Mouse (Mus musculus): ENCODE results near the gene Pitpnc1. TPM values are rescaled to one million over a fixed set of nuclear protein-coding genes. Genes with fewer than 3 reads are reported as not detected.

The Pitpnc1 gene
- polyA plus RNA-seq, 1 experiment from 2014 or later, result 40.5 TPM

GRCm38 (mm10) chr11:107373154-107373553 lies 97.3 kb downstream of the Pitpnc1 start:
- 95% methylated on average over 4 of the region's 4 CpGs for WGBS
- no peak for ATAC-seq (ENCODE audit: low FRiP score, low read depth)
- H3K27me3 ChIP-seq, result no peaks in the 10 kb centered on the region

GRCm38 (mm10) chr11:107372688-107373087 lies 97.8 kb downstream of the Pitpnc1 start:
- H3K4me3 ChIP-seq, result no peak overlapping the region
- H3K4me1 ChIP-seq, result peaks cover 58% of the 10 kb centered on the region
- WGBS, result 69% methylated on average over 7 of the region's 7 CpGs
- ATAC-seq (ENCODE audit: low FRiP score, low read depth), result no peak
- H3K27ac ChIP-seq, result no peak overlapping the region
- H3K9me3 ChIP-seq, result no peaks in the 10 kb centered on the region
- no peaks in the 10 kb centered on the region for H3K27me3 ChIP-seq
- no peak overlapping the region for H3K4me2 ChIP-seq (replicated peaks)
- H3K9ac ChIP-seq, result no peak overlapping the region
- H3K36me3 ChIP-seq, result no peaks in the 10 kb centered on the region

More at GRCm38 (mm10) chr11:107373154-107373553, 97.3 kb downstream of the Pitpnc1 start:
- Histone ChIP-seq H3K36me3 (no peaks in the 10 kb centered on the region), H3K4me1 (peaks cover 58% of the 10 kb centered on the region), H3K4me3 (no peak overlapping the region), H3K9me3 (no peaks in the 10 kb centered on the region), H3K9ac (no peak overlapping the region), H3K4me2 (replicated peaks) (no peak overlapping the region), H3K27ac (no peak overlapping the region)

- H3K36me3 ChIP-seq, result no peaks in the 10 kb centered on the region
- no peak for ATAC-seq (ENCODE audit: low FRiP score, low read depth)
- H3K4me3 ChIP-seq, result no peak overlapping the region
- H3K4me1 ChIP-seq, result peaks cover 53% of the 10 kb centered on the region
- 91% methylated on average over 3 of the region's 3 CpGs for WGBS
- H3K9ac ChIP-seq, result no peak overlapping the region
- no peaks in the 10 kb centered on the region for H3K27me3 ChIP-seq
- no peaks in the 10 kb centered on the region for H3K9me3 ChIP-seq
- H3K4me2 ChIP-seq (replicated peaks), result no peak overlapping the region
- H3K27ac ChIP-seq, result 0 out of 2 replicates have a peak overlapping the region, but pooled peaks have one; percentile 12
Observed at GRCm38 (mm10) chr11:107370476-107370875, 100.0 kb downstream of the Pitpnc1 start.

GRCm38 (mm10) chr11:107369661-107370060 lies 100.8 kb downstream of the Pitpnc1 start:
- Histone ChIP-seq H3K4me3 (no peak overlapping the region), H3K27me3 (no peaks in the 10 kb centered on the region), H3K4me2 (replicated peaks) (0 out of 2 replicates have a peak overlapping the region, but pooled peaks have one; percentile 4), H3K27ac (peak overlapping the region; percentile 58; the same call in 1 of the 2 replicates), H3K9me3 (no peaks in the 10 kb centered on the region), H3K9ac (no peak overlapping the region), H3K36me3 (no peaks in the 10 kb centered on the region), H3K4me1 (peaks cover 49% of the 10 kb centered on the region)
- ATAC-seq (ENCODE audit: low FRiP score, low read depth), result no peak; the same call in 1 of the 2 replicates
- 88% methylated on average over 6 of the region's 6 CpGs for WGBS

- Histone ChIP-seq H3K27me3 (no peaks in the 10 kb centered on the region), H3K9ac (no peak overlapping the region), H3K36me3 (no peaks in the 10 kb centered on the region), H3K9me3 (no peaks in the 10 kb centered on the region), H3K4me3 (no peak overlapping the region), H3K27ac (no peak overlapping the region), H3K4me1 (peaks cover 35% of the 10 kb centered on the region), H3K4me2 (replicated peaks) (no peak overlapping the region)
- 68% methylated on average over 13 of the region's 13 CpGs for WGBS
- ATAC-seq (ENCODE audit: low FRiP score, low read depth), result no peak
Observed at GRCm38 (mm10) chr11:107365938-107366712, 104.4 kb downstream of the Pitpnc1 start.

- no peak for ATAC-seq (ENCODE audit: low FRiP score, low read depth)
- Histone ChIP-seq H3K4me3 (no peak overlapping the region), H3K9ac (no peak overlapping the region), H3K27me3 (no peaks in the 10 kb centered on the region), H3K4me2 (replicated peaks) (no peak overlapping the region), H3K4me1 (peaks cover 28% of the 10 kb centered on the region), H3K36me3 (no peaks in the 10 kb centered on the region), H3K27ac (no peak overlapping the region), H3K9me3 (no peaks in the 10 kb centered on the region)
- 78% methylated on average over 5 of the region's 5 CpGs for WGBS
Observed at GRCm38 (mm10) chr11:107358695-107359094, 111.8 kb downstream of the Pitpnc1 start.

GRCm38 (mm10) chr11:107356224-107356623 lies 114.3 kb downstream of the Pitpnc1 start:
- peaks cover 28% of the 10 kb centered on the region for H3K4me1 ChIP-seq
- no peak overlapping the region for H3K27ac ChIP-seq
- ATAC-seq (ENCODE audit: low FRiP score, low read depth), result no peak
- H3K9me3 ChIP-seq, result no peaks in the 10 kb centered on the region
- H3K27me3 ChIP-seq, result no peaks in the 10 kb centered on the region
- no peak overlapping the region for H3K4me2 ChIP-seq (replicated peaks)
- no peak overlapping the region for H3K9ac ChIP-seq
- H3K36me3 ChIP-seq, result no peaks in the 10 kb centered on the region
- 81% methylated on average over 7 of the region's 7 CpGs for WGBS
- H3K4me3 ChIP-seq, result no peak overlapping the region

- no peak overlapping the region for H3K4me2 ChIP-seq (replicated peaks)
- no peak overlapping the region for H3K9ac ChIP-seq
- H3K27ac ChIP-seq, result no peak overlapping the region
- H3K4me3 ChIP-seq, result no peak overlapping the region
- no peaks in the 10 kb centered on the region for H3K9me3 ChIP-seq
- 60% methylated on average over 3 of the region's 3 CpGs for WGBS
- no peak for ATAC-seq (ENCODE audit: low FRiP score, low read depth)
- H3K4me1 ChIP-seq, result peaks cover 28% of the 10 kb centered on the region
- H3K36me3 ChIP-seq, result 0 out of 2 replicates have a peak, but pooled peaks cover 4% of the 10 kb centered on the region
- no peaks in the 10 kb centered on the region for H3K27me3 ChIP-seq
Observed at GRCm38 (mm10) chr11:107355526-107355925, 115.0 kb downstream of the Pitpnc1 start.

GRCm38 (mm10) chr11:107354499-107355143 lies 115.9 kb downstream of the Pitpnc1 start:
- peaks cover 28% of the 10 kb centered on the region for H3K4me1 ChIP-seq
- peak overlapping the region; percentile 39 for H3K27ac ChIP-seq
- 74% methylated on average over 8 of the region's 8 CpGs for WGBS
- no peak overlapping the region for H3K4me3 ChIP-seq
- H3K9ac ChIP-seq, result 0 out of 2 replicates have a peak overlapping the region, but pooled peaks have one; percentile 9
- H3K9me3 ChIP-seq, result no peaks in the 10 kb centered on the region
- no peaks in the 10 kb centered on the region for H3K27me3 ChIP-seq
- no peak overlapping the region for H3K4me2 ChIP-seq (replicated peaks)
- no peak for ATAC-seq (ENCODE audit: low FRiP score, low read depth)
- 0 out of 2 replicates have a peak, but pooled peaks cover 5% of the 10 kb centered on the region for H3K36me3 ChIP-seq

- 44% methylated on average over 7 of the region's 7 CpGs for WGBS
- Histone ChIP-seq H3K4me1 (peaks cover 28% of the 10 kb centered on the region), H3K27ac (no peak overlapping the region), H3K9me3 (no peaks in the 10 kb centered on the region), H3K36me3 (0 out of 2 replicates have a peak, but pooled peaks cover 5% of the 10 kb centered on the region), H3K4me3 (no peak overlapping the region), H3K4me2 (replicated peaks) (no peak overlapping the region), H3K27me3 (no peaks in the 10 kb centered on the region), H3K9ac (no peak overlapping the region)
- no peak for ATAC-seq (ENCODE audit: low FRiP score, low read depth)
Observed at GRCm38 (mm10) chr11:107352596-107352995, 117.9 kb downstream of the Pitpnc1 start.

GRCm38 (mm10) chr11:107349756-107350155 lies 120.7 kb downstream of the Pitpnc1 start:
- Histone ChIP-seq H3K36me3 (0 out of 2 replicates have a peak, but pooled peaks cover 5% of the 10 kb centered on the region), H3K4me2 (replicated peaks) (no peak overlapping the region), H3K4me3 (no peak overlapping the region), H3K4me1 (peaks cover 7% of the 10 kb centered on the region), H3K27ac (no peak overlapping the region), H3K9ac (no peak overlapping the region), H3K9me3 (no peaks in the 10 kb centered on the region), H3K27me3 (no peaks in the 10 kb centered on the region)
- no peak for ATAC-seq (ENCODE audit: low FRiP score, low read depth)
- 95% methylated on average over 7 of the region's 7 CpGs for WGBS

GRCm38 (mm10) chr11:107343031-107343430 lies 127.5 kb downstream of the Pitpnc1 start:
- ATAC-seq (ENCODE audit: low FRiP score, low read depth), result no peak
- Histone ChIP-seq H3K36me3 (no peaks in the 10 kb centered on the region), H3K4me1 (peaks cover 19% of the 10 kb centered on the region), H3K27me3 (no peaks in the 10 kb centered on the region), H3K27ac (no peak overlapping the region), H3K9me3 (no peaks in the 10 kb centered on the region), H3K4me3 (no peak overlapping the region), H3K9ac (no peak overlapping the region), H3K4me2 (replicated peaks) (no peak overlapping the region)
- WGBS, result 84% methylated on average over 4 of the region's 4 CpGs

Data from limb, embryonic 13.5 days (tissue).